Mouse (Mus musculus) midbrain, embryonic 15.5 days (tissue): ENCODE data around the gene Egr2. TPM values are rescaled to one million over a fixed set of nuclear protein-coding genes. Genes with fewer than 3 reads are reported as not detected.

Experiments used
- ATAC-seq: fragments of 200-750 bp; cut with Nextera tagmentation; replicated peaks from 2 replicates; pipeline ENCODE4 v1.8.0; 2017; ENCODE audit warnings: moderate TSS enrichment
- H3K27ac ChIP-seq: fragments of 300-500 bp; sonication (generic); 2 replicates; pipeline ENCODE4 v1.5.1; 2015; ENCODE audit warnings: mild to moderate bottlenecking, inconsistent platforms
- H3K27me3 ChIP-seq: fragments of 300-500 bp; sonication (generic); replicated peaks from 2 replicates; pipeline ENCODE4 v1.6.1; 2015; ENCODE audit warnings: inconsistent platforms
- H3K36me3 ChIP-seq: fragments of 300-500 bp; sonication (generic); replicated peaks from 2 replicates; pipeline ENCODE4 v1.6.1; 2015; ENCODE audit warnings: inconsistent platforms
- H3K4me1 ChIP-seq: fragments of 300-500 bp; sonication (generic); 2 replicates; pipeline ENCODE4 v1.6.1; 2015; ENCODE audit warnings: inconsistent platforms
- H3K4me2 ChIP-seq: fragments of 300-500 bp; sonication (generic); 2 replicates; pipeline ENCODE4 v1.6.1; 2015; ENCODE audit warnings: inconsistent platforms, mild to moderate bottlenecking, moderate library complexity
- H3K4me3 ChIP-seq: fragments of 300-500 bp; sonication (generic); 2 replicates; pipeline ENCODE4 v1.5.1; 2015; ENCODE audit warnings: mild to moderate bottlenecking, inconsistent platforms
- H3K9ac ChIP-seq: fragments of 300-500 bp; sonication (generic); 2 replicates; pipeline ENCODE4 v1.6.1; 2015; ENCODE audit warnings: mild to moderate bottlenecking, inconsistent platforms
- H3K9me3 ChIP-seq: fragments of 300-500 bp; sonication (generic); 2 replicates; pipeline ENCODE4 v1.6.1; 2016; ENCODE audit warnings: inconsistent platforms
- WGBS: fragments of 180-500 bp; shearing (Covaris S2); methylation state at CpG from one replicate; pipeline ENCODE4 v1.1.7; 2015; ENCODE audit warnings: mixed read lengths; 5-methylcytosine and 5-hydroxymethylcytosine counted together
- polyA plus RNA-seq: library from polyadenylated mRNA; unstranded; fragments of >200 nt; fragmentation: Nextera tagmentation; extraction: Ambion mirVana; gene quantifications from 2 replicates; pipeline ENCODE4 v1.2.1, GENCODE M21; 2015

Egr2 gene
- polyA plus RNA-seq, 1 experiment from 2014 or later: 0.72 TPM

DNA sequence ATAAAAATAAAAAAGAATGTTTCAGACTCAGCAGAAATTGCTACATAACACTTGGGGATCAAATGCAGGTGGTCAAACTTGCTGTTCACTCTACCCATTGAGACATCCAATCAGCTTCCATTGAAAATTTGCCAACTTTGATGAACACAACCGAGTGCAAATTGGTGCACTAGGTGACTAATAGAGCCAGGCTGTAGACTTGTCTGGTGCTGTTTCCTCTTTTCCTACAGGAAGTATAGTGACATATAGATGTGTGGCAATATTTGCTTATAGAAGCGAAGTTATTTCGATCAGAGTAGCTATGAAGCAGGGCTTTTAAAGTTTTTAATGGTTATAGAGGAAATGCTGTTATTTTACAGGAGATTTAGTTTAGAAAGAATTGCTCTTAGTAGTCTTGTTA is 16.5 kb upstream of the Egr2 start:
- no peaks in the 10 kb centered on the region for H3K4me1 ChIP-seq
- H3K4me3 ChIP-seq: no peak overlapping the region
- H3K4me2 ChIP-seq: no peak overlapping the region
- no peak for ATAC-seq
- WGBS: 94% methylated on average over 3 of the region's 3 CpGs
- no peaks in the 10 kb centered on the region for H3K27me3 ChIP-seq
- no peak overlapping the region for H3K27ac ChIP-seq
- H3K36me3 ChIP-seq: no peaks in the 10 kb centered on the region
- H3K9me3 ChIP-seq: no peaks in the 10 kb centered on the region
- no peak overlapping the region for H3K9ac ChIP-seq

DNA sequence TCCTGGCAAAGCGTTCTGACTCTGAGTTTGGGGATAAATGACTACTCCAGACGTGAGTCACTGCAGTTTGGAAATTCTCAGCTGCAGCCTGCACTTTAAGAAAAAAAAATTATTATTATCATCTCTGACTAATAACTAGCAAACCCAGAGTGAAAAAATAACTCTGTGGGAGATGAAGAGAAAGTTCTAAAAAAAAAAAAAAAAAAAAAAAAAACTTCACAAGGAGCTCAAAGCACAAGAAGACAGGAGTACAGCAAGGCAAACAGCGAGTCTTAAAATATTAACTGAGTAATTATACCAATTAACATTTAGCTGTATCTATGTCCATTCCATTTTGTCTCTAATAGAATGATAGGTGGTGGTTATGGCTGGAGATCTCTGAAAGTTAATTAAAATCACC is 11.1 kb upstream of the Egr2 start:
- Histone ChIP-seq H3K36me3 (no peaks in the 10 kb centered on the region), H3K4me1 (no peaks in the 10 kb centered on the region), H3K9me3 (no peaks in the 10 kb centered on the region), H3K9ac (no peak overlapping the region), H3K27me3 (no peaks in the 10 kb centered on the region), H3K4me3 (no peak overlapping the region), H3K4me2 (no peak overlapping the region), H3K27ac (no peak overlapping the region)
- WGBS: 82% methylated on average over 3 of the region's 3 CpGs
- no peak for ATAC-seq

DNA sequence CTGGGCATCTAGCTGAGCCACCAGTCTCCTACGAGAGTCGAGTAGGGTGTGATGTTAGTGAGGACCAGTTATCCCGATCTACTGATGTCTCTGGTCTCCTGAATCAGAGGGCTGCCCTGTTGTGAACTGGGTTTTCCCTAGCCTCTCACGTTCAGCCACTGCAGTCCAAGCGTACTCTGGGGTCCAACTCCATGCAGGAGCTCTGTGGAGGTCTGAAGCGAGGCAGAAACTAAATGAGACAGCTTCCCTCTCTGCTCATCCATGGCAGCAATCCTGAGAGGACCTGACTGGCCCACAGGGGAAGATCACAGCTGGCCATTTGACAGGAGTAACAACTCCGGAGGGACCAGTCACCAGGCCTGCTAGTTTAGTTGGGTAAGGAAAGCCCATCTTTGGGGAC is 10.6 kb upstream of the Egr2 start:
- no peak overlapping the region for H3K9ac ChIP-seq

DNA sequence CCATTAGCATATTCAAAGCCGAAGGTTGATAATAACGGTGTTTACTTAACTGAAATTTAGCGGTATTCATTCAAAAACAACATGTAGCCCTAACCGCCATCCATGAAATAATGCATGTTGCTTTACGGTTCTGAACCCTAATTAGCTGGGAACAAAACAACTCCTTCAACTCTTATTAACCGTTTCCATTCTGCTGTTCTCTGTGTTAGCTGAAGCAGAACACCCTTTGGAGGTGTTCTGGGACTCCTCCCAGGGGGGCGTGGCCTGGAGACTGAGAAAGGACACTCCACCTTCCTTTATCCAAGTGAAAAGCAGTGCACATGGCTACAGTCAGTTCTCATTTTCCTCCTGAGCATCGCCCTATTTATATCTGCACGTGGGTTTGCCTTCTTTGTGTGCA is 8.8 kb upstream of the Egr2 start:
- Histone ChIP-seq H3K36me3 (no peaks in the 10 kb centered on the region), H3K27ac (no peak overlapping the region), H3K4me3 (no peak overlapping the region), H3K9me3 (no peaks in the 10 kb centered on the region), H3K4me2 (no peak overlapping the region), H3K27me3 (peaks cover 4% of the 10 kb centered on the region; the same call in 1 of the 2 replicates), H3K4me1 (no peaks in the 10 kb centered on the region), H3K9ac (no peak overlapping the region)
- no peak for ATAC-seq
- 64% methylated on average over 9 of the region's 9 CpGs for WGBS

More for the DNA sequence above, 10.6 kb upstream of the Egr2 start:
- H3K4me2 ChIP-seq: no peak overlapping the region
- no peaks in the 10 kb centered on the region for H3K36me3 ChIP-seq
- 81% methylated on average over 7 of the region's 7 CpGs for WGBS
- ATAC-seq: no peak
- H3K9me3 ChIP-seq: no peaks in the 10 kb centered on the region
- no peaks in the 10 kb centered on the region for H3K4me1 ChIP-seq
- H3K4me3 ChIP-seq: no peak overlapping the region
- no peaks in the 10 kb centered on the region for H3K27me3 ChIP-seq
- no peak overlapping the region for H3K27ac ChIP-seq

DNA sequence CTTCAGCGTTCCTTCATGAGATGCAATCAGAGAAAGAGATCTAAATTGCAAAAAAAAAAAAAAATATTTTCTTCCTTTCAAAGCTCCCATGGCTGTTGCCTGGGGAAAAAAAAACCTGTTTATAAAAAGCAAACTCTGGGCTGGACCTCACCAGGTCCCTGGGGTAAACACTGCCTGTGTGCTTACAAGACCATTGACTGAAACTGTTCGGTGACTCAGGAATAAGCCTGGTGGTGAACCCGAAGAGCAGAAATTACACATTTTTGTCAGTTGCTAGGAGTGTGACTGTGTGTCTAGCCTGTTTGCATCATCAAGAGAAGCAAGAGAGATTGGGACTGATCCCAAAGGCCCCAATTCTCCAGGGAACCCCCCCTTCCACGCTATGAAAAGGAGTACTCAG is 5.5 kb upstream of the Egr2 start:
- Histone ChIP-seq H3K4me2 (no peak overlapping the region), H3K9me3 (no peaks in the 10 kb centered on the region), H3K4me3 (no peak overlapping the region), H3K4me1 (no peaks in the 10 kb centered on the region), H3K36me3 (no peaks in the 10 kb centered on the region), H3K27me3 (peaks cover 29% of the 10 kb centered on the region), H3K27ac (no peak overlapping the region), H3K9ac (no peak overlapping the region)
- 76% methylated on average over 4 of the region's 4 CpGs for WGBS
- ATAC-seq: no peak

DNA sequence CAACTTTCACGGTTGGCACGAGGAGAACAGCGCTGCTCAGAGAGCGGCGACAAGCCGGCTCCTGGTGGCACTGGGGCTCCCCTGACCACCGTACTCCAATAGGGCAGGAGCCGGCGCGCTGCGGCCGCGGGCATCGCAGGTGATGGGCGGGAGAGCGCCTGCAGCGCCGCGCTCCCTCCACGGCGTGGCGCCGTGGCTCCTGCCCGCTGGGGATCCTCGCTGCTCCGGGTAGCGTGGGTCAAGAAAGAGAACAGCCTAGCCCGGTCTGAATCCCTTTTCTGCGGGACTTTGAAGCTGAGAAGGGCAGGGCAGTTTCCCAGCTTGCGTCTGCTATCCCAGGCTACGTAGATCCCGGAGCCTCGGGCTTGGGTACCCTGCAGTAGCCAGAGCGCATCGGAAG is 697 bp downstream of the Egr2 start:
- H3K4me2 ChIP-seq: peak overlapping the region; percentile 88
- peak overlapping the region; percentile 31; the same call in 1 of the 2 replicates for H3K9ac ChIP-seq
- H3K27ac ChIP-seq: no peak overlapping the region
- no peaks in the 10 kb centered on the region for H3K36me3 ChIP-seq
- peak; percentile 31 for ATAC-seq
- peaks cover 53% of the 10 kb centered on the region for H3K4me1 ChIP-seq
- 0% methylated on average over 35 of the region's 35 CpGs for WGBS
- H3K9me3 ChIP-seq: no peaks in the 10 kb centered on the region
- H3K4me3 ChIP-seq: peak overlapping the region; percentile 51
- H3K27me3 ChIP-seq: peaks cover 82% of the 10 kb centered on the region

DNA sequence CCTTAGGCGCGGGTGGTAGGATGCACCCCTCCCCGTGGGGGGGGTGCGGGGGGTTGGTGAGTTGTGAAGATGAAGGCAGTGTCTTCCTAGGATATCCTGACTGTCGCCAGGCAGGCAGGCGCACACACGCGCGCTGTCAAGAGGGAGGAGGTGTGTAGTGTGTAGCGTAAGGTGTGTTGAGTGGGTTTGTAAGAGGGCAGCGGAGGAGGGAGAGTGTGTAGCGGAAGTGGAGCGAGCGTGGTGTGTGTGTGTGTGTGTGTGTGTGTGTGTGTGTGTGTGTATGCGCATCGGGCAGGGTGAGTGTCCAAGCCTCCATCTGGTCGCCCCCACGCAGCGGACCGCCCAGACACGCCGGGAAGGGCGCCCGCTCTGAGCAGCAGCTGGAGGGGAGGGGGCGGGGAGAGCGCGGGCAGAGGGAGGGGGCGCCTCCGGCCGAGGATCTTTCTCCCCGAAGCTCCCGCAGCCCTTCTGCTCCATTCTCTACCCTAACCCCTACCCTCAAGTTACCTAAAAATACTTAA is 1.4 kb downstream of the Egr2 start:
- H3K9me3 ChIP-seq: no peaks in the 10 kb centered on the region
- peak overlapping the region; percentile 51 for H3K4me3 ChIP-seq
- H3K27ac ChIP-seq: no peak overlapping the region
- 1% methylated on average over 24 of the region's 32 CpGs for WGBS
- H3K4me1 ChIP-seq: peaks cover 53% of the 10 kb centered on the region
- H3K36me3 ChIP-seq: no peaks in the 10 kb centered on the region
- peak overlapping the region; percentile 88 for H3K4me2 ChIP-seq
- peak overlapping the region; percentile 17; the same call in 1 of the 2 replicates for H3K9ac ChIP-seq
- peak; percentile 59 for ATAC-seq
- H3K27me3 ChIP-seq: peaks cover 83% of the 10 kb centered on the region

DNA sequence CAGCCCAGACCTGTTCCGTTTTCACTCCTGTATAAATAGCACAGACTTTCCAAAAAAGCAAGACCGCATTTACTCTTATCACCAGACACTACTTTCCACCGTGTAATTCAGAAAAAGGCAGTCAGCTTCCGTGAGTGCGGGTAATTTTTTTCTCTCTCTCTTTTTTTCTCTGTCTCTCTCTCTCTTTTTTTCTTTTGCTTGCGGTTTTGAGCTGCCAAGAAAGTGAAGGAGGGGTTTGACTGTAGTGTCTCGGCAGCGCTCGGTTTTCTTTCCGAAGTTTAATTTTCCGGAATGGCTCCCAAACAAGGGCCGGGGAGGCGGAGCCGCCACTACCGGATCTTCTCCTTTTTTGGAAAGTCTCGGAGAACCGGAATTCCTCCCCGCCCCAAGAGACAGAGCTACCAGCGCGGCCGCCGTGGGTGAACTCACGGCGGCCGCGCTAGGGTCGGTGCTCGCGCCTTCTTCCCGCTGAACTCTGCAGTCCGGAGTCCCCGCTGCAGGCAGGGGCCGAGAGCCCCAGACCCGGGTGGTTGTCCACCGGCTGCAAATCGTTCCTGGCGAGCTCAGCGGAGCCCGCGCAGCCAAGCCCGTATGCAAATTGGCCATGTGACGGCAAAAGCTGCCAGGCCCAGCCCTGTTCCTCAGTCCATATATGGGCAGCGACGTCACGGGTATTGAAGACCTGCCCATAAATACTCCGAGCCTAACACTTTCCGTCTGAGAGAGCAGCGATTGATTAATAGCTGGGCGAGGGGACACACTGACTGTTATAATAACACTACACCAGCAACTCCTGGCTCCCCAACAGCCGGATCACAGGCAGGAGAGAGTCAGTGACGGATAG is 2.1 kb downstream of the Egr2 start:
- no peaks in the 10 kb centered on the region for H3K9me3 ChIP-seq
- peak overlapping the region; percentile 34 for H3K9ac ChIP-seq
- peak overlapping the region; percentile 88 for H3K4me2 ChIP-seq
- peak; percentile 86 for ATAC-seq
- no peak overlapping the region for H3K27ac ChIP-seq
- under 1% methylated on average over 51 of the region's 51 CpGs for WGBS
- no peaks in the 10 kb centered on the region for H3K36me3 ChIP-seq
- peak overlapping the region; percentile 51 for H3K4me3 ChIP-seq
- peaks cover 53% of the 10 kb centered on the region for H3K4me1 ChIP-seq
- peaks cover 84% of the 10 kb centered on the region for H3K27me3 ChIP-seq

DNA sequence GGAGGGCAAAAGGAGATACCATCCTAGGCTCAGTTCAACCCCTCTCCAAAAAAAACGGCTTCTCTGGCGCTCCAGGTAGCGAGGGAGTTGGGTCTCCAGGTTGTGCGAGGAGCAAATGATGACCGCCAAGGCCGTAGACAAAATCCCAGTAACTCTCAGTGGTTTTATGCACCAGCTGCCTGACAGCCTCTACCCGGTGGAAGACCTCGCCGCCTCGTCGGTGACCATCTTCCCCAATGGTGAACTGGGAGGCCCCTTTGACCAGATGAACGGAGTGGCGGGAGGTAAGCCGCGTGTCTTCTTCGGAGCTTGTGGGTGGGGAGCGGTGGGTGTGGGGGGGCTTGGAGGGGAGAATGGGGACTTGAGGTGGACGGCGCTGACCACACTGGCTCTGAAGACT is 2.8 kb downstream of the Egr2 start:
- Histone ChIP-seq H3K9me3 (no peaks in the 10 kb centered on the region), H3K4me1 (peaks cover 53% of the 10 kb centered on the region), H3K36me3 (no peaks in the 10 kb centered on the region), H3K4me2 (peak overlapping the region; percentile 88), H3K9ac (no peak overlapping the region), H3K27me3 (peaks cover 89% of the 10 kb centered on the region), H3K27ac (no peak overlapping the region), H3K4me3 (peak overlapping the region; percentile 51)
- under 1% methylated on average over 19 of the region's 19 CpGs for WGBS
- ATAC-seq: no peak

DNA sequence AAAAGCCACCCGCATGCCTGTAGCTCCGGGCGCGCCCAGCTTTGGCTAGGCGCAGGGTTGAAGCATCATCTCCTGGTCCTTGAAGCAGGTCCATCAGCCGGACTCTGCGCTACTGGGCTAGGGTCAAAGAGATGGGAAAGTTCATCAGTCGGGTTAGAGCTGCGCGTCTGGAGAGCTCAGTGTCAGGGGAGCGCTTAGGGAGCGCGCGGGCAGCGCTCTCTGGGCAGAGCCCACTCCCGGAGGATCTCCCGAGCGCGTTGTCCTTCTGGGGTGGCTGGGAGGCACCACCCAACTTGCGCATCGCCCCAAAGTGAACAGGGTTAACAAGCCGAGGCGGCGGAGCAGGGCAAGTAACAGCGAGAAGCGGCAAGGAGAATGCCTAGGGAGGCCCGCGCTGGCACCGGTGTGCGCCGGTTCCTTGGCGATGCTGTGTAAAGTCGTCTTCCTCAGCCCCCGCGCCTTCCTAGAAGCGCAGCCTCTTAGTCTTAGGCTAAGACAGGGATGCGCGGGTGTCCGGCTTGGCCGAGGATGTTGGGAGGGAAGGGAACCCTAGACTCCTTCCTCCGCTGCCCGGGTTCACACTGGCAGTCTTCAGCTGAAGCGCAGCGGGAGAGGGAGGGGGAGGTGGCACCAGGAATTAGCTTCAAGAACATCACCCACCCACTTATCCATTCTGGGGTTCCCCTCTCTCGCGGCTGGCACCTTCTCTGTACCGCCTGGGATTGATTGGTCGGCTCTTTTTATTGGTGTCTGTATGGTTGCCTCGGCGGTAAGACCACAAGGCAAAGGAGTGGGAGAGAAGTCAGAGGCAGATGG is 3.5 kb downstream of the Egr2 start:
- no peaks in the 10 kb centered on the region for H3K36me3 ChIP-seq
- H3K4me1 ChIP-seq: peaks cover 53% of the 10 kb centered on the region
- ATAC-seq: no peak
- 2% methylated on average over 50 of the region's 50 CpGs for WGBS
- H3K4me3 ChIP-seq: peak overlapping the region; percentile 51
- H3K9me3 ChIP-seq: no peaks in the 10 kb centered on the region
- H3K9ac ChIP-seq: no peak overlapping the region
- no peak overlapping the region for H3K27ac ChIP-seq
- peak overlapping the region; percentile 88 for H3K4me2 ChIP-seq
- H3K27me3 ChIP-seq: peaks cover 82% of the 10 kb centered on the region

DNA sequence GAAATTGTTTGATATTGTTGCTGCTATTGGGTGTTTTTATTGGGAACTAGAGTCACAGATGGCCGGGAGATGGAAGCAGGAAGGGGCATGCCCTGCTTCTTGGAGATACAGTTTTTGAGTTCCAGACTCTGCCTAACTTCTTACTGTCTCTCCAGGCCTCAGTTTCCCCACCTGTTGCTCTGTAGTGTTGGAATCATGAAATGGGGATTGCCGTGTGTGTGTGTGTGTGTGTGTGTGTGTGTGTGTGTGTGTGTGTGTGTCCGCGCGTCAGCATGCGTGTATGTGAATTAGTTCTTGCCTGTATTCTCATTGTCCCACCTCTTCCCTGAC is 4.1 kb downstream of the Egr2 start:
- Histone ChIP-seq H3K27ac (no peak overlapping the region), H3K9me3 (no peaks in the 10 kb centered on the region), H3K36me3 (no peaks in the 10 kb centered on the region), H3K4me1 (peaks cover 53% of the 10 kb centered on the region), H3K4me3 (0 out of 2 replicates have a peak overlapping the region, but pooled peaks have one; percentile 51), H3K4me2 (peak overlapping the region; percentile 88), H3K27me3 (peaks cover 77% of the 10 kb centered on the region), H3K9ac (no peak overlapping the region)
- 22% methylated on average over 6 of the region's 6 CpGs for WGBS
- no peak for ATAC-seq

DNA sequence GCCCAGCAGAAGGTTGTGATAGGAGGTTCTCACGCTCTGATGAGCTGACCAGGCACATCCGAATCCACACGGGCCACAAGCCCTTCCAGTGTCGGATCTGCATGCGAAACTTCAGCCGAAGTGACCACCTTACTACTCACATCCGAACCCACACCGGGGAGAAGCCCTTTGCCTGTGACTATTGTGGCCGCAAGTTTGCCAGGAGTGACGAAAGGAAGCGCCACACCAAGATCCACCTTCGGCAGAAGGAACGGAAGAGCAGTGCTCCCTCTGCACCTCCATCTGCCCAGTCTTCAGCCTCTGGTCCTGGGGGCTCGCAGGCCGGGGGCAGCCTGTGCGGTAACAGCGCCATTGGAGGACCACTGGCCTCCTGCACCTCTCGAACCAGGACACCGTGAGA is 5.3 kb downstream of the Egr2 start:
- Histone ChIP-seq H3K9ac (no peak overlapping the region), H3K27me3 (peaks cover 65% of the 10 kb centered on the region), H3K4me3 (no peak overlapping the region), H3K27ac (no peak overlapping the region), H3K9me3 (no peaks in the 10 kb centered on the region), H3K36me3 (no peaks in the 10 kb centered on the region), H3K4me2 (no peak overlapping the region), H3K4me1 (peaks cover 56% of the 10 kb centered on the region)
- no peak for ATAC-seq
- 10% methylated on average over 19 of the region's 19 CpGs for WGBS
